Mouse (Mus musculus) kidney, postnatal 25 days (tissue): Measurements from ENCODE around the gene Zfp746.
"Not testable (repeated sequence)": the region's sequence is repeated elsewhere in the genome, so short reads cannot be mapped to it uniquely, and the experiment has no call there.

Experiments
- DNase-seq, 2 experiments: peaks; one replicate each; pipeline ENCODE4 v3.0.0; 2021; ENCODE audit warnings: mixed read lengths in 2 of 2

Zfp746 gene

GRCm38 (mm10) chr6:48086471-48086878 lies at the start of gene Zfp746:
Gene Zfp746, minus strand, starts transcription at chr6:48086593.
- DNase-seq = peak; percentile 93 to 94

- DNase-seq = not testable (repeated sequence)
These were observed 34.7 kb upstream of the Zfp746 start for GRCm38 (mm10) chr6:48121092-48121491.

GRCm38 (mm10) chr6:48116036-48116435 lies 29.6 kb upstream of the Zfp746 start:
- no peak for DNase-seq

DNA sequence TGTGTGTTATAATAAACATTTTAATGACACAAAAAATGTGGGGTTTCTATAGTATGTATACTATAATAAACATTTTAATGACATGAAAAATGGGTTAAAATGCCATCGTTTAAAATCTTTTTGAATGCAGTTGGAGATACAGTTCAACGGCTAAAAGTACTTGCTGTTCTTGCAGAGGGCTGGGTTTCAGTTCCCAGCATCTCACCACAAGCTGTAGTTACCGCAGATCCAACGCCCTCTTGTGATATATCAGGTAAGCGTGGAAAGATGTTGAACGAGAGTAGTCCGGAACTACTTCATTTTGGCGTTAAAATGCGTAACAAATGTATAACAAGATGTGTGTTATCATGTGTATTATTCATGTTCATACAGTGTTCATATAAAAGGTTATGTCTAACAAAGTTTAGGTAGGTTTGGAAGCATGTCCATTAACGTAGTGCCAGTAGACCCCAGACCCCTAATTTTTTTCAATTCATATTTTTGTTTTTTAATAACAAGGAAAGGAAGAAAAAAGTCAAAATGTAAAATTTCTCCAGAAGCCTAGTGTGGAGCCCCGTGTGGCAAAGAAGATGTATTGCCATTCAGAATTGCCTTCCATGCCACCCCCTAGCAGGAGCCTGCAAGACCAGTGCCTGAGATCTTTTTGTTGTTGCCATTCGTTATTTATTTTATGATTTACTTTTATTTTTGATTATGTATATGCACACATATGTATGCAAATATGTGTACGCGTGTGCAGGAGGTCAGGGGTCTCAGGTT lies 743 bp upstream of the Zfp746 start:
- DNase-seq = no peak

GRCm38 (mm10) chr6:48085521-48086404 lies 630 bp downstream of the Zfp746 start:
- peak; percentile 70 to 87 for DNase-seq

DNA sequence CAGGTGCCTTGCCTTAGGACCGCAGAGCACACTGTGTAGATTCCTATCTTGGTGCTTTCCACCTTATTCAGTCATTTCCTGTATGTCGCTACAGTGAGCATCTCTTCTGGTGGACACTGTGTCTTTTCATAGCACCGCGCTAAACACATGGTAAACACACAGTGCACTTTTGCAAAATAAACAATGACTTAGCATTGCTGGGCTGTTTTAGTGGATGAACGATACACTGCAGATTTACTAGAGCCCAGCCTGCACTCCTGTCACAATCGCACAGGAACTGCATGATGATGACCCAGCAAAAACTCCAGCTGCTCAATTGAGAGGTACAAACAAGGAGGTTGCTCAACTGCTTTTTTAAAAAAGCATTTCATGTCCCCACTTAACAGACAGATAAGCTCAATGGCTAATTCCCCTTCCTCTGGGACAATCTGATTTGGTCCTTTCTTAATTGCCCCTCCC lies 2.6 kb downstream of the Zfp746 start:
- no peak for DNase-seq

- no peak for DNase-seq
These were observed 4.4 kb downstream of the Zfp746 start for GRCm38 (mm10) chr6:48081952-48082351.

DNA sequence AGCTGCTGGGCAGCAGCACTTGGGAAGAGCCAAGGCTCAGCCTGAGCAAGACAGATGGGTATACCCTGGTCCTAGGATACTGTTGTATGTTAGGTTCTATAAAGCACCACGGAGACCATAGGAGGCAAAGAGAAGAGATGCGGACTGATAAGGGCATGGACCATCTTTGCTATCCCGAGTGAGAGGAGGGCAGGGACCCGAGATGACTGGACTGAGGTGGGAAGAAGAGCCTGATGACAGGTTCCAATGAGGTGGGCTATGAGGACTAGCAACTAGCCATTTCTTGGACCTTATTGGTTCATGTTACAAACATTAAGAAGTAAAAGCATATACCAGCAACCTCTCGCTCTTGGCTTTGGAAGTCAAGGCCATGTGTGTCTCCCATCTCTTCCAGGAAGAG lies 5.4 kb downstream of the Zfp746 start:
- no peak for DNase-seq

GRCm38 (mm10) chr6:48073316-48073715 lies 13.1 kb downstream of the Zfp746 start:
- no peak for DNase-seq

GRCm38 (mm10) chr6:48067492-48067891 lies 18.9 kb downstream of the Zfp746 start:
- DNase-seq = no peak

DNA sequence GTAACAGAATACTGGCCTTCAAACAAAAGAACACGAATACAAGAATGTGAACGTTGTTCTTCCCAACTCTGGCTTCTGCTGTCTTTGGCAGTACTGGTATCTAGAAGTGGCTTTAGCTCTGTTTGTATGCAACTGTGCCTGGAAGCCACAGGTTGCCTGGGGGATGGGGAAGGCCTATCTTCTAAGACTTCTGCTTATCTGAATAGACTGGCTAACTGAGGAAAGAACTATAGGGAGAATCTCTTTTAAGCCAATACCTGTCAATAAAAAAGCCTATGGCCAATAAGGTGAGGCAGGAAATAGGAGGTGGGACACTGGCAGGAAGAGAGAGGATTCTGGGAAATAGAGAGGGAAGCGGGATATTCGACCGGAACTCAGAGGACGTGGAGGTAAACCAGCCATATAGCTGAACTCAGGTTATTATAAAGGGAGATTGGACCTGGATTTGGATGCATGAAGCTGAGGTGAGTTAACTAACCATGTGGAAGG lies 20.8 kb downstream of the Zfp746 start:
- no peak for DNase-seq

GRCm38 (mm10) chr6:48064451-48064850 lies 21.9 kb downstream of the Zfp746 start:
- DNase-seq = no peak

DNA sequence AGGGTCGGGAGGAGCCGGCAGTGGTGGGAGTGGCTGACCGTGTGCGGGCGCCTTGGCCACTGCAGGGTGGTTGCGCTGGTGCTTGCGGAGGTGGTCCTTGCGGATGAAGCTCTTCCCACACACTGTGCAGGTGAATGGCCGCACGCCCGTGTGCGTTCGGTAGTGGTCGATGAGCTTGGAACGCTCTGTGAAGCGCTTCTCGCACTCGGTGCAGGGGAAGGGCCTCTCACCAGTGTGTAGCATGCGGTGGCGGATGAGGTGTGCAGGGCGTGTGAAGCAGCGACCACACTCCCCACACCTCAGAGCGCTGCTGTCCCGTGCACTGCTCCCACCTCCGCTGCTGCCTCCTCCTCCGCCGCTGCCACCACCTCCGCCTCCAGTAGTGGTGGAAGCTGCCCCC lies 22.5 kb downstream of the Zfp746 start:
- no peak for DNase-seq

DNA sequence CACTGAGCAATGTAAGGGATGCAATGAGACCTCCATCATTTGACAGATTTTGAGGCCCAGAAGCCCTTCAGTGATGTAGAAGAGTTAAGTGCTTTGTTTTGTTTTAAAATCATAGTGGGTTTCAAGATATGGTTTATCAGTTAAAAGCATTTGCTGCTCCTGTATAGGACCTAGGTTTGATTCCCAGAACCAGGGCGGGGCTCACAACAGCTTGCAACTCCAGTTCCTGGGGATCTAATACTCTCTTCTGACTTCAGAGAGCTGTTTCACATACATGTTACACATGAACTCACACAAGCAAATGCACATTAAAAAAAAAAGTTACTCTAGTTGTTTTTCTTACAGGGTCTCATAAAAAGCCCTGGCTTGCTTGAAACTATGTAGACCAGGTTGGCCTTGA lies 25.5 kb downstream of the Zfp746 start:
- DNase-seq = no peak

DNA sequence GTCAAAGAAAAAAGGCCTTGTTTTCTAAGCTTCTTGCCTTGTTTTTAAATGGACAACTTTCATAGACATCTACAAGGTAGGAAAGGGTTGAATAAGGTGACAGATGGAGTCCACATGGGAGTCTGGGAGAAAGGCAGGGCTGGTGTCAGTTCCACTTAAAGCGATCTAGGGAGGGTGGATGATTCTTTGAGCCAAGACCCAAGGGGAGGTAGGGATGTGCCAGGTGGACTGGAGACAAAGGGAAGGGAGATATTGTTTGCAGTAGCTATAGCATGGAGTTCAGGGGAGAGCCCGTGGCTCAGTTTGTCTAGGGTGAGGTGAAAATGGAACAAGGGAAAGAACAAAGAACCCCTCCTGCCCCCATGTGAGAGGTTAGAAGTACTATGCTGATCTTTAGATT lies 26.0 kb downstream of the Zfp746 start:
- no peak for DNase-seq

DNA sequence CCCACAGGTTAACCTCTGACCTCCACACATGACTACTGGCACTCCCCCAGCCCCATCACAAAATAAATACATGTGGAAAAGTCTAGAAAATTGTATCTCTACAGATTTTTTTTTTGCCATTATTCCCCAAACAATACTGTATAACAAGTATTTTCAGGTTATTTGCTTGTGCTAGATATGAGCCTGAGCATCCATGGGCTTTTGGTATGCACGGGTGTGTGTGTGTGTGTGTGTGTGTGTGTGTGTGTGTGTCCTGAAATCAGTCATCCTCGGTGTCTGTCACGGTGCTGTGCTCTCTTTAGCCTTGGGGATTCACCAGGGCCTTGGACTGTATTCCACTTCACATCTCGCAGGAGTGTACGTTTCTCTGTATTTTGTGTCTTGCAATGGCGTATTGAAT lies 34.3 kb downstream of the Zfp746 start:
- DNase-seq = no peak

GRCm38 (mm10) chr6:48051666-48052065 lies 34.7 kb downstream of the Zfp746 start:
- no peak for DNase-seq

GRCm38 (mm10) chr6:48049273-48050065 lies 36.9 kb downstream of the Zfp746 start:
- no peak for DNase-seq

DNA sequence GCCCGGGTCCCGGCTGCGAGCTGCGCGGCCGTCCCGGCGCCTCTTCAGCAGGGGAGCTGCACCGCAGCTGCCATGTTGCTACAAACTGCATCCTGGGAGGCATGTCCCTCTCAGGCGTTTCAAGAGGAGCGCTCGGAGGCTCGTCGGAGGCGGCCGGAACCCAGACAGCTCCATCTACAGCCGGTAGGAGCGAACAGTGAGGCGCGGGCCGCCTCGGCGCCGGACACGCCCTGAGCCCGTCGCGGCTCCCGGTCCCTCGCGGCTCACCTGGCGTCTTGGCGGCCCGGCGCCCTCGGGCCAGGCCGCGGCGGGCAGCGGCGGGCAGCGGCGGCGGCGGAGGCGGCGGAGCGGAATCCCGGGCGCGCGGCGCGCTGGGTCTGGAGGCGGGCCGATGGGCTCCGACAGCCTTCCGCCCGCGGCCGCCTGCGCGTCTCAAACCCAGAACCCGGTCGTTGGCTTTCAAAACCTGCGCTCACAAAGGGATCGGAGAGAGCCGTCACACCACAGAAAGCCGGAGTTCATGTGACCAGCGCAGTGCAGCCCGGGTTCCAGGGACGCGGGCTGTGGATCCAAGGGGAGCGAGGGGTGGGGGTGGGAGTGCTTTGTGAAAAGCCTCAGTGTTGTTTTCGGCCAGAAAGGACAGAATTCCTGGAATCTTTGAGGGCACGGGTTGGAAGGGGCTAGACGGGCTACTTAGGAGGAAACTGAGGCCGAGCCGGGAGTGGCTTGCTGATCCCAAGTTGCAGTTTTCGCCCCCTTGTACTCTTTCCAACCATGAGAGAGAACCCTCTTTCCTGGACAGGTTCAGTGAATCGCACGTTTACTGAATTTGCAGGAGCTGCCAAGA lies 37.7 kb downstream of the Zfp746 start, which contains the start of gene Zfp777:
Zfp777 (minus strand) TSS at position 486 of the 847 bp plus-strand sequence.
- DNase-seq = peak; percentile 84 to 94

DNA sequence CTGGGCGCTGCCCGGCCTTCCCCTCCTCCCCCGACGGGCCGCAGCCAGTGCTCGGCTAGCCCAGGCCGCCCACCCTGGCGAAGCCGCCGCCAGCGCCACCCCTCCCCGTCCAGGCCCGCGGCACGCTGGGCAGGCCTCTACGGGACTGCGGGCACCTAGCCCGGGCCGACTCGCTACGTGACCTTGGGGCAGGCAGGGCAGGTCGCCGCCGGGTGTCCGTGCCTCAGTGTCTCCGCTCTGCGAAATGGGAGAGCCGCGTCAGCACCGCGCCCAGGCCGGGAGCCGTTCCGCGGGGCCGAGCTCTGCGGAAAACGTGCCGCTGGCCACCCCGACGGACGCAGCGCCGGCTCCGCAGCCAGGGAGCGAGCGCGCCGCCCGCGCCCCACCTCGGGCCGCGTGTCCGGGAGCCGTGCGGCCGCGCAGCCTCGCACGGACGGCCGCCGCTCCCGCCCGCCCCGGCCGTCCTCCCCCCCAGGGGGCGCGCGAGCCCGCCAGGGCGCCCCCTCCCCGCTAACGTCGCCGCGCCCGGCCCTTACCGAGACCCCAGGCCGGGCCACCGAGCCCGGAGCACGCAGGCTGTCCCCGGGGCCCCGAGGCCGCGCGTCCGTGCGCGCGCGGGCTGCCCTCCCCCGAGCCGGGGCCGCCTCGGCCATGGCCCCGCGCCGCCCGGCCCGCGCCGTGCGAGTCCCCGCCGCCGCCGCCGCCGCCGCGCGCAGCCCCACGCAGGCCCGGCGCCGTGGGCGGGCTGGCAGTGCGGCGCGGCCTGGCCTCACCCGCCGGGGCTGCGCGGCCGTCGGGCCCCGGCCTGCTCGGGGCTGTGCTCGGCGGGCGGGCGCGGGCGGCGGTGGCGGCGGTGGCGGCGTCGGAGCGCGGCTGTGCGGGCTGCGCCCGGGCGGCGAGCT lies 38.7 kb downstream of the Zfp746 start:
- peak; percentile 41 to 75 for DNase-seq

DNA sequence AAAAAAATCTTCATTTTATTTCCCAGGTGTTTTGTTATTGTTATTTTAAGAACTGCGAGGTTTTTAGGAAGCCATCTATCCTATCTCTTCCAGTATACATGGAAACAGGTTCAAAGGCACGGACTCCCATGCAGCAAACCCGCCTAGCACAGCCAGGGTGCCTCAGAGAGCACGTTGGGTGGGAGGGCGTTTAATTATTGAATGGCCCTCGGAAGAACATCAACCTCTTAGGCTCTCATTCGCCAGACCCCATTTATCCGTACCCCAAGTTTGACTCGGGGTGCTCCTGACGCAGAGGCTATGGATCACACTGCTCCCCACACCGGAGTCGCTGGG lies 39.3 kb downstream of the Zfp746 start:
- DNase-seq = no peak
